Mouse (Mus musculus) A20 (cell line): ENCODE measurements at regions not wholly inside any gene's neighbourhood (a gene's known extent, or its start where the extent isn't known, plus 50 kb on each side); places are given as distances from the start of the nearest gene placed in this dataset.
A peak's percentile ranks its signal among the peaks of the same experiment; 100 is the strongest.

Experiments used
- DNase-seq: peaks from one replicate; pipeline ENCODE4 v3.0.0-alpha.2; 2011; ENCODE audit warnings: low read depth, low spot score

DNA sequence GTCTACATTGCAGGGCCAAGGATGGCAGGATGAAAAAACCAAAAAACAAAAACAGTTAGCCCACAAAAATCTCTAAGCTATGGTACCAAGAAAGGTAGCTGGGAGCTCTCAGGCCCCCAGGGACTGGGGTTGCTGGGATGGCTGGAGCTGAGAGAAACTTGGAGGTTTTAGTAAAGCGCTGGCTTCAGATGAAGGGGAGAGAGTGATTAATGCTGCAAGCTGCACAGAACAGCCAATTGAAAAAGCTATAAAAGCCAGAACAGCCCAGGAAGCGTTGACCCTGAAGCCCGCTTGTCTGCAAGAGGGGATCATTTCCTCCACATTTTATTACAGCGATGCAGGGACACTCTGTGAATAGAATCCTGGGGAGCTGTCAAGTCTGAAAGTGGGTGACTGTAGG is 157.0 kb downstream of the 4930564D02Rik start:
- DNase-seq, result no peak

DNA sequence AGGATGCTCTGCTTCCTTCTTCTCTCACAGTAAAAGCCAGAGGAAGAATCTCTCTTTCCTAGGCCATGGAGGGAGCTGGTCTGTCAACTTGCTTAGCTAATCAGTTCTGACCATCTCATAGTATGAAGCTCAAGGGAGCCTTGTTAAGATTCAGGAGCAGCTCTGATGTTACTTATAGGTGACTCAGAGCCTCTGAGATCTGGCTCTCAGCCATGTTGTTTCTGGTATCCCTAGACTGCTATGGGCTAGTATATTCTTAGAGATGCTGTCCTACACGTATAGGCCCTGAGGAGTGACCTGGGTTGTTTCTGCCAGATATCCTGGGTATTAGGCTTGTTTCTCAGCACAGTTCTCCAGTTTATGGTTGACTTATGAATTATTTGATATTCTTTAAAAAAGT is 160.9 kb downstream of the 4930564D02Rik start:
- no peak for DNase-seq

DNA sequence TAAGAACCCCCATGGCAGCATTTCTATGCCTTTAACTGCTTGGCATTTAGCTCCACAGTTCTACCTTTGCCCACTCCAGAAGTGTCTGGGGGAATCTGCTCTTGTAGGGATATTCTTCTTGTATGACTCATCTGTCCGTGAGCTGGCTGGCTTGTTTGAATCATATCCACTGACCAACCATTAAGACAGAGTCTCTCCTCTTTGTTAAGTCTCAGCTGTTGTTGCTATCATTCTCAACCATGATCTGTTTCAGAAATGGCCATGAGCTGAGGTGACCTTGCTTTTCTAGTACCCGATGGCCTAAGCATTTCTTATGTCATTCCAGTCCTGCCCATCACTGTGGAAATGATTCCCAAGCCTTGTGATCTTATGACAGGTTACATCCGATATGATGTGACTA is 161.8 kb downstream of the 4930564D02Rik start:
- DNase-seq, result no peak

DNA sequence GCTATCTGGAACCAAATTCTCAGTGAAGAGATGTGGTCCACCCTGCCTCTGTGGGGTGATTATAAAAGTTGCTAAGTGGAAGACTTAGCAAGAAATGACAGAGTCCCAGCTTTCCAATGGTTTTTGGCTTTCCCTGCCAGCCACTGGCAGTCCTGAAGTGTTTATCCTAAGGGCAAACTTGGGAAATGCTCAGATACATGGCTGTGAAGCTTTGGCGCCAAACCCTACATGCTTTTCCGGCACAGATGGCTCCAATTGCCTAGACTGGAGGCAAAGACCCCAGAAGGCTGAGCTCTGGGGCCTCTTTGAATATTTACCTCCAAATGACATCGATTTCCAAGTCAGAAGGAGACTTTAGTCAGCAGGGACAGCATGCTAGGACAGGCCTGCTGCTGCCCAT is 174.4 kb downstream of the 4930564D02Rik start:
- DNase-seq, result no peak

DNA sequence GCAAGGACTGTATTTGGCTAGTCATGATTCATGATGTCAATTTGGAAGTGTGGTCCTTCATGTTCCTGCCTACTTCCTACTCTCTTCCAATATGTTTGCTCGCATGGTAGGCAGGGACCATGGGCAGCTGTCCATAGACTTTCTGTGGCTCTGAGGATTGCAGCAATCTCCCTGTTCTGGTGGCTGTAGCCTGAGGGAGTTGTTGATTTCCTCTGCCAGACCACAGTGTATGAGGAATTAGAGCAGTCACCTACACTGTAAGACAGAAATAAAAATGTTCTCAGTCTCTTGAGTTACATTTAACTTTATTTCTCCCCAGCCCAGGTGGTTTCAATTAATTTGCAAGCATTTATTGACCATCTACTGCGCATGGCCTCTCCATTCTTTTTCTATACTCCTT is 190.5 kb downstream of the 4930564D02Rik start:
- DNase-seq, result no peak

DNA sequence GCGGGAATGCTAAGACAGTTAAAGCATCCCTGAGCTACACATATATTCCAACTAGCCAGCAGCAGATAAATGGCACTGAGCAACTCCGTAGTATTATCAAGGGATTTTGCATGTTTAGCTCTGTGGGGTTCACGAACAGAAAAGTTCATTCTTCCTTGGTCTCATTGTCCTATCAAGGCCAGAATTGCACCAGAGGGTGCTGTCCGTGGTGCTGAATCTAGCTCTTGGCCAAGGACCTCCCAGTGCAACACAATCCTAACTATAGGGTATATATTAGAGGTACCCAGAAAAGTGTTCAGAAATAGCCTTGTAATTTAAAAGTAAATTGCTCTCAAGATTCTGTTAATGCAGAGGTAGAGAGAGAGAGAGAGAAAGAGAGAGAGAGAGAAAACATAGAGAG is 176.9 kb upstream of the Kcnd3 start:
- peak; percentile 35 for DNase-seq

DNA sequence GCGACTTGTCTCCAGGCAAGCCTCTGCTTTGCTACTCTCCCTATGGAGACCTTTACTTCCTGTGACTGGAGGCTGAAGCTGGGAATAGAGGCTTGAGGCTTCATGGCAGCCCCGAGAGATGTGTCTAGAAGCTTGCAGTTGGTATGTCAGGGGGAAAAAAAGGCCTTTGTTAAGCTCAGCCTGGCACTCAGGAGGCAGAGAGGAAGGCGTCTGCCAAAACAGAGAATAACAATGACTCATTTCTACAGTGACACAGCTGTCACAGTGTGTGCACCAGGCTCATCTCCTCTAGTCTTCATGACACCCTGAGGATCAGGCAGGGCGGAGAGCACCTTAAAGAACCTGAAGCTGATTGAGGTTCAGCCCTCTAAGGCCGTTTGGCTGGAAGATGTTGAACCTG is 171.2 kb upstream of the Kcnd3 start:
- no peak for DNase-seq

DNA sequence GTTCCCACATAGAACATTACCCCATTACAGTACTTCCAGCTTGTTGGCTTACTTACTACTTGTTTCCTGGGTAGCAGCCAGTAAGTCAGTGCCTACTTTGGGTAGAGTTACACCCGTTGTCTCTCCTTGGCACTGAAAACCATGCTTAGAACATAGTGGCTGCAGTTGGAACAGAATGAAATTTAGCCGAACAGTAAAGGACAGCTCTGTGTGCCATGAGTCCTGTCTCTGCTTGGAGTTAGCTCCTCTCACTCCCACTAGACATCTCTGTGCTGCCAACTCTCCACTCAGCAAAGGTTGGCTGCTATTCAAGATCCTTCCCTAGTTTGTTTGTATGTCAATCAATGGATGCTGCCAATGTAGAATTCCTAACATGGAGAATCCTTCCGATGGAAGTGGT is 170.4 kb upstream of the Kcnd3 start:
- no peak for DNase-seq

DNA sequence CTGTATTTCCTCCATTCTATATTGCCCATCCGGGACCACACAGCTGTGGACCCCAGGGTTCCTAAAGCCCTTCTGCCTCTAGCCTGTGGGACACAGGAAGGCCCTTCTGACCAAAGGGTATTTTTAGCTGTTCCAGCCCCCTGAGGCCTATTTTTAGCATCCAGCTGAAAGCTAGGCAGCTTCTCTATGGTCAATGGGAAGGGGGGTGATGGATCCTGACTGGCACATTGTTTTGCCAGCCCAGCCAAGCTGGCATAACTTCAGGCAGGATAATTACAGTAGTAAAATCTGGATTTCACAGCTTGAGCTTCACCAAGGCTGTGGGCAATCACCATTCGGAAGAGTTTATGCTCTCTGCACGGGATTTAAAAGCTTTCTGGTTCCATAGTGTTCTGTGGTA is 153.9 kb upstream of the Kcnd3 start:
- DNase-seq, result no peak

DNA sequence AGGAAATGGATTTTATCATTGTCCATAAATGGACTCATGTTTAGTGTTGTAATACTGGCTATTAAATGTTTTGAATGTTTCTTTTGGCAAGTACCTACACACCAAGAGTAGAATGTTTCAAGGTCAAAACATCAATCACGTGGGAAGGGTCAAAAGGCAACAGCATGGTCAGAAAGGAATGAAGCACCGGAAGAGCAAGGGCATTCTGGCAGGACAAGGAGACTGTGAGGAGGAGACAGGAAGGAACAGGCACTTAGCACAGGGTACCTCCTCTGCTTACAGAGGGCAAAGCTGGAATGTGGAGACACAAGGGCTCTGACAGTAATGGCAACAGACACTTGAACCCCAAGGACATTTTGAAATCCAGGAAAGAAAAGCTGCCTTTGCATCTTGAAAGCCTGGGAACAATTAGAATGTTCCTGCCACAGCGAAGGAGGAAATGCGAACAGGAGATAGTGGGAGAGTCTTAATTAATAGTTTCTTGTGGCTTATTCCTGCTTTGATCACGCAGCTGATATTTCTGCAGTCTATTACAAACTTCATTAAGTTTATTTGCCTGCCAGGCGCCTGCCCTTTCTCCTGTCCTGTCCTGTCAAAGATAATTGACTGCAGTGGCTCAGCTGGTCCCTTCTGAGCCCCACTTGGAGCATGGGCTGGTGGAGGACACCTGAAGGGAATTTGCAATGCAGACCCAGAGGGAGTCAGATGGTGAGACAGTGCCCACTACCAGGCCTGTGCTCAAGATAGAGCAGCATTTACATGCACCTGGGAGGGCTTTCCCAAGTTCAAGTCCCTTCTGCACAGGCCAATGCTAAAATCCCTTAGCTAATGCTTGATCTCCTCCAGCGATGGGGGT is 151.2 kb upstream of the Kcnd3 start:
- DNase-seq, result no peak

DNA sequence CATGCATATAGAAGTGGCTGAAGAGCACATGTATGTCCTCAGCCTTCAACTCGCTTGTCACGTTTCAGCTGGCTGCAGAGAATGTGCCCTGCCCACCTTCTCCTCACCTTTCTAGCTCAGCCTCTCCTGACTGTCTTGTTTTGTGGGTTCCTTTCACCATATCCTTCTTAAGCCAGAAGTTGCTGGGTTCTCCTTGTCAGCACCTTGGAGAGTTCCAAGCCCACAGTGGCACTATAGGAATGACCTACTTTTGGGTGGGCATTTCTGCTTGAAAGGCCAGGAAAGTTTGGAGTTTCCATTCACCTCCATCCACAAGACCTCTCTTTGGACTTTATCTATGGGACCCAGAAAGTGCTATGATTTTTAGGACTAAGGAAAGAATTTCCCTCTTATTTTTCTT is 144.5 kb upstream of the Kcnd3 start:
- DNase-seq, result peak; percentile 2

DNA sequence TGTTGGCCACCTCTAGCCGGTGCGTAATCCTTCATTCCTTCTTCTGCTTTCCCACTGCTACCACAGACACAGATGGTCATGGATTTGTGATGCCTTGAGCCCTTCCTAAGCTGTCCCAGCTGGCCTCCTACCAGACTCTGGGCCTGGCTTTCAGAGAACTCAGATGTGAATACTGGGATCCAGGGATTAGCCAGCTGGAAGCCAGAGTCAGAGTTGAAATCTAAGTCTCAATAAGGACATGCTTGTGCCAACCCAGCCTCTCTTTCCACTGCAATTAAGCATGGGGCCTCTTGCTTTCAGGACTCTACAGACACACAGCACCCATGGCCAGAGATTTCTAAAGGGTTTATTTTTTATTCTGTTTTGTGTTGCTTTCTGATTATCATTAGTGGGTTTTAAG is 143.1 kb upstream of the Kcnd3 start:
- DNase-seq, result no peak

DNA sequence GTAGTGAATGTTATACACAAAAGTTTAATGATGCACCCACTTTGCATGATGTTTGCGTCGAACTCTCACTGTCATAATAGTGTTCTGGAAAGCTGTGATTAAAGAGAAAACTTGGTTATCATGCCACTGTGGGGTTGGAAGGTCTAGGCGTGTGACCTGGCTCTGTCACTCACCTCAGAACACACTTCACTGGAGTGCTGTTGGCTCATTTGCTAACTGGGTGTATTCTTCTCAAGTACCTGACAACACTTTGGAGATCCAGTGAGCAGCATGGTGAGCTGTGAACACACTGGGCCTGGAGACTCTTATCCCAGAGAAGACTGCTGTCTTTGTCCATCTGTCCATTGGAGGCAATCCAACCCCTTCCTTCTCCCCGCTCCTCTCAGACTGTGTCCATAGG is 98.9 kb upstream of the Kcnd3 start:
- DNase-seq, result no peak

DNA sequence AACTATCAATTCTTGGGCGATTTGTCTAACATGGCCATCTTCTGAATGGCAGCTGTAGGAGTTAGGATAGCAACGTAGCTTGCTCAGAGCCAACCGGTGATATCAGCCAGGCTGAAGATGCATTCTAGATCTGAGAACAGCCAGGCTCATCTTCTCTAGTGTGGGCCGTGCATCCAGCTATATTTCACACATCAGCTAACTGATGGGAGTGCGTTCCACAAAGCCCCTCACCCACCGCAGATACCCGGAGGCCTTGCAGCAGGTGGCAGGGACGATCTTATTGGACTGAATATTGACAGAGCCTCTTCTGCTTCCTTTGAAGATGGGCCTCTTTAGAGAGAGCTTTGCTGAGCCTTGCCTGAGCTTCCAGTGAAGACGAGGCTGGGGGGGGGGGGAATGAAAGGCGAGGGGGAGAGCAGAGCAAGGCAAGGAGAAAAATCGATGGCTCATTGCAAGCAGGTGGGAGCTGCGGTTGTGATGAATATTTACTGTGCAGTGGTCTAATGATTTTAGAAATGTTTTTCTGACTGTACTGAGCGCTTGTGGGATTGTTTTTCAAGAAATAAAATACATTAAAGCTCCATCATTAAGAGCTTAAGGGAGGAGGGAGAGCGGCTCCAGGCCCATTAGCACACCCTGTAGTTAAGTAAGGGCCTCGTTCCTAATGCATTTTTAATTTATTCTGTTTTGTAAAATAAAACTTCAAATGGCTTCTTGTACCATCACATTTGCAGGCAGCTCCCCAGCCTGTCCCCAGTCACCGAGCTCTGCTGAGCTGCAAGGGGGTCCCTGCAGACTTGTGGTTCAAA is 97.8 kb upstream of the Kcnd3 start:
- no peak for DNase-seq

DNA sequence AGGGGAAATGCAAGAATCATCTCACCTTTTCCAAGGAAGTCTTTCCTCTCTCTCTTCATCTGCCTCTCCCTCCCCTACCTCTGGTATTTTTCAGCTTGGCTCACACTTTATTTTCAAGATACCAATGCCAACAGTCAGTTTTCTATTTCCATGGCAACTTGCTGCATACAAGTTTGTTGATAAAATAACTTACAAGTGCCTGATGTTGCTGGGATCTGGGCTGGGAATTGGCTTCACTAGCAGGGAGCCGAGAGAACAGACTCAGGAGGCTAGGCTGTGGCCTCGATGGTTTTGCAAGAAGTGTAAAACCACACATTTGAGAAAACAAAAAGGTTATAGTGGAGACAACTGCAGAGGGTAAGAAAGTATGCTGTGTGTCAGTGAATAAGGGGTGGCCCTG is 94.6 kb upstream of the Kcnd3 start:
- no peak for DNase-seq

DNA sequence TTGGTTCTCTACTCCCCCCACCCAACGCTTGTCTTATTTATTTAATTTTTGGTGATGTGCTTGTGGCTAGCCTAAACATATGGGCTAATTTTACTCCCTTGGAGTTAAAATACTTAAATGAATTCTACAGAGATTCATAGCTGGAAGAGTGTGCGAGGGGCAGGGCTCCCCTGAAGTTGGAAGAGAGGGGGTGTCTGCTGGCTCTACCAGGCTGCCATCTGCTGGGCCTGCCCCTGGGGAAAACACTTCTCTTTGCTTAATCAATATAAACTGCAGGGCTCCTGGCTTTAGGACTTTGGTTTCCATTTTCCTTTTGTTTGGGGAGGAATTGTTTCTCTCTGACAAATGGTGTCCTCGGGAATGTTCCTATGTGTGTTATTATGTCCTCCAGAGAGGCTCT is 92.5 kb upstream of the Kcnd3 start:
- DNase-seq, result no peak

DNA sequence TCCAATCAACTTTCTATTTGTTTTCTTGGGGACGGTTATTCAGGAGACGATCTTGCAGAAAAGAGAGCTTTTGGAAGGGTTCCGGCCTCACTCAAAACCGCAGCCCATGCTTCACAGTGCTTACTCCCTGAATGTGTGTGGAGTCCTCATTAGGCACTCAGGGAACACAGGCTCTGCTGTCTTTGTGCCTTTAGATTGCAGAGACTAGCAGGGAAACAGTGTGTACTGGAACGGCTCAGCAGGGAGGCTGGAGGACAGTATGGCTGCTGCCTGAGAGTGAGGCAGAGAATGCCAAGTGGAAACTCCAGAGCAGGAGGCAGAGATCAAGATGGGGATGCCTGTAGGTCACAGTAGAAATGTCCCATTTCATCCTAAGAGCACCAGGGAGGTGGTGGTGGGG is 87.4 kb upstream of the Kcnd3 start:
- DNase-seq, result no peak

DNA sequence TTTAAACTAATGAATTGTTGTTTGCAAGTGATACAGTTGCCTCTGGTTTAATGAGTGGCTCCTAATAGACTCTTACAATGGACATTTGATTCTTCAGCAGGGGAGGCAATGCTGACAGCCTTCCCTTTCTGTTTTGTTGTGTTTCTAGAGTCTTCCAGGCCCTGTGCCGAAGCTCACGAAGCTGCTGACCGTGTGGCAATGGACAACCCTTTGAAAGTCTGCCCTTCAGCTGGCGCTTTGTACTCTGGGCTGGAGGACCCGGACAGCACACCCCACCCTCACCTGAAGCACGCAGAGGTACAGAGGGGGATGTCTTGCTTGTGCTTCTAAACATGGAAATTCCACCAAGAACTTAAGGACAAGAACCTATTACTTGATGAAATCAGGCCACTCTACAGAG is 85.3 kb upstream of the Kcnd3 start:
- DNase-seq, result no peak

DNA sequence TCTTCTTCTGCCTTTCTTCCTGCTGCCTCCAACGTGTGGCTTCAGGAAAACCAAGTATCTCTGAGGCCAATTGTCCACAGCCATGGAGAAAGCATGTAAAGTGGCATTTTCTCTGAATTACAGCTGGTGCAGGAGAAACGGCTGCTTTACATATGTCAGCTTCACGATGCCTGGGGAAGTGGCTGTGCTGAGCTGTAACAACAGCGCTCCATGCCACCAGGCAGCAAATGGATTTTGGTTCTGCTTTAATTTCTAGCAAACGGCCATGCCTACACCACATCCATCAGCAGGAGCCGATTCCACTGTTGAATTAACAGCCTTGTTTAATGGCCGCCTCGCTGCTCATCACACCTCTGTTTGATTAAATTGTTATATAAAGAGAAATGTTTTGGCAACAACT is 84.2 kb upstream of the Kcnd3 start:
- DNase-seq, result no peak

DNA sequence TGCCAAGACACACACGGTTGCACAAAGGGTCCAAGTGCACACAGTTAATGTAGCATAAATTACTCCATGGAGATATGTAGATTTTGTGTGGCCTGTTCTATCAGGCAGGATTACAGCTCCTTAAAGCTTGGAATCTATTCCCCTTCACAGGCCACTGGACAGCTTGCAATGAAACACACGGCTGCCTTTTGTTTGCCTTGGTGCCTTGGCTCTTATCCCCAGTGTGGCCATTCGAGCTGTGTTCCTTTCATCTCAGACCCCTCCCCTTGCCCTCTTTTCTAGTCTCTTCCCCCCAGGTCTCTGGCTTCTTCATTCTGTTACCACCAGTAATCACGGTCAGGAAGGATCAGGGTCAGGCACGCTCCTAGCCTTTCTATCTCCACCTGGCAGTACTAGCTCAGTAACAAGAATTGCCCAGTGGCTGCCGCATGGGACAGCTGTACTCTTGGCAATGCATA is 79.7 kb upstream of the Kcnd3 start:
- DNase-seq, result no peak

DNA sequence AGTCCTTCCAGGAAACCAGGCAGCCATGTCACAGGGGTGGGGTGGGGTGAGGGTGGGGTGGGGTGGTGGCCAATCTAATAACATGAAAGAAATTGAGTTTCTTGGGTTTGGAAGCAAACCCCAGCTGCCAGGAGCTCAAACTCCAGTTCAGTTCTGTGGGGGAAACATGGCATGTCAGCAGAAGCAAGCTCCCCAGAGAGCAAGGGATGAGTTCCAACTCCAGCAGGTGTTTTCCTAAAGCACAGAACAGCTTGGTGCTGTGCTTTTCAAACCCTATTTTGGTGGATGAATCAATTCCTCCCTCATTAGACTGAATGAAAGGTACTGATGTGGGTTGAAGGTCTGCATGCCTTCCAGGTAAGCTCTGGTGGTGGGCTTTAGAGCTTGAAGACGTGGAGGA is 77.8 kb upstream of the Kcnd3 start:
- no peak for DNase-seq

DNA sequence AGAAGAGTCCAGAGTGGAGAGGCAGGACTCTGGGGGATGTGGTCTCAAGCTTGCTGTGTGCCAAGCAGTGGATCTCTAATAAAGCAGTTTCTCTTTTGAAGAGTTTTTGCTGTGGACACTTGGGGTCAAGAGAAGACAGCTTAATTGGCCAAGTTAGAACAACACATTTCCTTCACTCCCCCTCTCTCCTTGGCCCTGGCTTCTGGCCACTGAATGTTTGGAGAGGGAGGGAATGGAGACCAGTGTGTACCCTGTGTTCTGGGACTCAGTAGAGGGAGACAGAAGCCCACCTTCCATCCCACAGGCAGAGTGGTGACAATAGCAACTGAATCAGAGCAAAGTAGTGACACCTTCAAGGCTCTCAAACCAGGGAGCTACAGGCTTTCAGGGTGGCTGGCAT is 77.3 kb upstream of the Kcnd3 start:
- no peak for DNase-seq

DNA sequence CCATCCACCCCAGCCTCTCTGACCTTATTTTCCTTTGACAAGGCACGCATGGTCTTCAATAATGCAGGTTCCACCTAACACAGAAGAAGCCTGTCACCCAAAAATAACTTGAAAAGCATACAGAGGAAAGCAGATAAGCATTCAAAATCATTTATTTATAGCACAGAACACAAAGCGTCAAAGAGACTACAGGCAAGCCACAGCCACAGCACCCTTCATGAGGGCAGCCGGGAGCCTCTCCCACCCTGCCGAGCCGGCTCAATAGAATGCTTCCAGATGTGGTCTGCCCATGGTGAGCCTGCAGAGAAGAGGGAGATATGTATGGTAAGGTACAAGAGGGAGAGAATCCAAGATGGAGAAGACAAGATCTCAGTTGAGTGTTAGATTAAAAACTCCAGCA is 76.7 kb upstream of the Kcnd3 start:
- no peak for DNase-seq
